In the genomic region with DNA sequence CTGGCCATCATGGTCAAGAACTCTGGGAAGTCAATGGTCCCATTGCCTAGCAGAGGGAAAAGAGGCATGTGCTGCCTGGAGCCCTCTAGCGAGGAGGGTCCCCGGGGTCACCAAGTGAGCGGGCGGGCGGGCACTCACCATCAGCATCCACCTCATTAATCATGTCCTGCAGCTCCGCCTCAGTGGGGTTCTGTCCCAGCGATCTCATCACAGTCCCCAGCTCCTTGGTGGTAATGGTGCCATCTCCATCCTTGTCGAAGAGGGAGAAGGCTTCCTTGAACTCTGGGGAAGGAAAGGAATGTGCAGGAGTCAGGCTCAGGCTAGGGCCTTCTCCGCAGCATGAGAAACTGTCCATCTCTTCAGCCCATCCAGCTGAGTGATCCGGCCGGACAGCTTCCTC, we compare ENCODE assay signal across 19 mouse cellular contexts. TPM values are rescaled to one million over a fixed set of nuclear protein-coding genes. Genes with fewer than 3 reads are reported as not detected.
DNase-seq lines count a peak whose midpoint lies in the region; ATAC-seq and TF ChIP-seq lines count a peak whose summit lies in the region.
"Had no signal": no experiment of that assay in that cellular context is flagged by ENCODE, and none has a peak within 500 bp of the region (broad histone marks: within the 10 kb centered on the region; RNA-seq: fewer than 3 reads in every experiment).

No protein-coding gene starts in this region.

- 56% methylated on average over 11 of the region's 11 CpGs for WGBS in hindbrain, postnatal 0 days
- WGBS in hindbrain, embryonic 10.5 days: 89% methylated on average over 11 of the region's 11 CpGs
- 61% methylated on average over 11 of the region's 11 CpGs for WGBS in neural tube, embryonic 13.5 days
- 60% methylated on average over 11 of the region's 11 CpGs for WGBS in neural tube, embryonic 15.5 days

- no peak for TF ChIP-seq CTCF in gastrocnemius, adult 2 months (IDR thresholded peaks at IDR 0.05)
- TF ChIP-seq CTCF in hindbrain, postnatal 0 days (IDR thresholded peaks at IDR 0.05; ENCODE audit: low read depth): no peak

- peaks cover 26% of the 10 kb centered on the region for H3K4me1 ChIP-seq in hindbrain, postnatal 0 days (ENCODE audit: insufficient read depth, low read length)
- peaks cover 53% of the 10 kb centered on the region for H3K4me1 ChIP-seq in hindbrain, embryonic 10.5 days (replicated peaks)
- peaks cover 72% of the 10 kb centered on the region for H3K4me1 ChIP-seq in neural tube, embryonic 13.5 days (replicated peaks)
- peaks cover 62% of the 10 kb centered on the region for H3K4me1 ChIP-seq in neural tube, embryonic 15.5 days

- H3K36me3 ChIP-seq in hindbrain, postnatal 0 days (ENCODE audit: insufficient read depth, low read length): peaks cover 41% of the 10 kb centered on the region
- peaks cover 78% of the 10 kb centered on the region for H3K36me3 ChIP-seq in hindbrain, embryonic 10.5 days
- peaks cover 65% of the 10 kb centered on the region for H3K36me3 ChIP-seq in neural tube, embryonic 13.5 days
- H3K36me3 ChIP-seq in neural tube, embryonic 15.5 days: peaks cover 57% of the 10 kb centered on the region

- DNase-seq in gastrocnemius, adult 2 months: peak; percentile 32
- DNase-seq in gastrocnemius, postnatal 25 days: no peak
- no peak for DNase-seq in hindbrain, postnatal 0 days (ENCODE audit: low spot score)
- no peak for DNase-seq in hindbrain, embryonic 10.5 days (ENCODE audit: low spot score)
- DNase-seq in right cerebral cortex, postnatal 4 days: no peak
- DNase-seq: adrenal gland, adult 2 months; adrenal gland, postnatal 25 days; gastrocnemius, postnatal 14 days; heart, postnatal 4 days; kidney, adult 18-20 months had no signal

- H3K9ac ChIP-seq in hindbrain, postnatal 0 days (replicated peaks; ENCODE audit: low read length): no peak overlapping the region
- H3K9ac ChIP-seq in neural tube, embryonic 13.5 days: 0 out of 2 replicates have a peak overlapping the region, but pooled peaks have one; percentile 9
- H3K9ac ChIP-seq in neural tube, embryonic 15.5 days (replicated peaks): no peak overlapping the region
- H3K9ac ChIP-seq: forebrain, embryonic 12.5 days; intestine, embryonic 15.5 days had no signal

- ATAC-seq in hindbrain, postnatal 0 days: no peak
- ATAC-seq in neural tube, embryonic 13.5 days (ENCODE audit: low read depth): no peak
- ATAC-seq in neural tube, embryonic 15.5 days (ENCODE audit: low FRiP score): no peak
- ATAC-seq: forebrain, embryonic 16.5 days; intestine, embryonic 15.5 days had no signal

- no peak overlapping the region for H3K4me2 ChIP-seq in hindbrain, postnatal 0 days (ENCODE audit: low read depth, low read length)
- no peak overlapping the region for H3K4me2 ChIP-seq in neural tube, embryonic 13.5 days
- H3K4me2 ChIP-seq in neural tube, embryonic 15.5 days: no peak overlapping the region
- H3K4me2 ChIP-seq: embryonic facial prominence, embryonic 13.5 days; forebrain, embryonic 12.5 days; heart, embryonic 13.5 days; intestine, embryonic 15.5 days had no signal

- H3K9me3 ChIP-seq in hindbrain, postnatal 0 days (ENCODE audit: low read length): no peaks in the 10 kb centered on the region
- H3K9me3 ChIP-seq in hindbrain, embryonic 10.5 days: no peaks in the 10 kb centered on the region
- H3K9me3 ChIP-seq in neural tube, embryonic 13.5 days: no peaks in the 10 kb centered on the region
- no peaks in the 10 kb centered on the region for H3K9me3 ChIP-seq in neural tube, embryonic 15.5 days (replicated peaks)
- H3K9me3 ChIP-seq: embryonic facial prominence, embryonic 13.5 days; forebrain, embryonic 12.5 days; heart, embryonic 13.5 days; intestine, embryonic 15.5 days had no signal

- intact Hi-C loops in gastrocnemius, adult 2 months (cut with DNase I): no loop called here

- H3K27ac ChIP-seq in gastrocnemius, adult 2 months: peak overlapping the region; percentile 54
- peak overlapping the region; percentile 54; the same call in 1 of the 2 replicates for H3K27ac ChIP-seq in hindbrain, postnatal 0 days
- no peak overlapping the region for H3K27ac ChIP-seq in hindbrain, embryonic 10.5 days
- peak overlapping the region; percentile 49; the same call in 1 of the 2 replicates for H3K27ac ChIP-seq in neural tube, embryonic 13.5 days (replicated peaks)
- no peak overlapping the region; the same call in 1 of the 2 replicates for H3K27ac ChIP-seq in neural tube, embryonic 15.5 days (replicated peaks)
- H3K27ac ChIP-seq: embryonic facial prominence, embryonic 13.5 days; heart, embryonic 13.5 days; intestine, embryonic 15.5 days had no signal

- H3K27me3 ChIP-seq in hindbrain, postnatal 0 days (ENCODE audit: insufficient read depth, low read length): no peaks in the 10 kb centered on the region
- no peaks in the 10 kb centered on the region for H3K27me3 ChIP-seq in hindbrain, embryonic 10.5 days (ENCODE audit: insufficient read depth, poor library complexity, severe bottlenecking)
- no peaks in the 10 kb centered on the region for H3K27me3 ChIP-seq in neural tube, embryonic 13.5 days
- no peaks in the 10 kb centered on the region for H3K27me3 ChIP-seq in neural tube, embryonic 15.5 days (replicated peaks)
- H3K27me3 ChIP-seq: embryonic facial prominence, embryonic 13.5 days; forebrain, embryonic 12.5 days; intestine, embryonic 15.5 days had no signal

- H3K4me3 ChIP-seq in gastrocnemius, adult 2 months: no peak overlapping the region
- H3K4me3 ChIP-seq in hindbrain, postnatal 0 days (ENCODE audit: low read length): no peak overlapping the region
- no peak overlapping the region for H3K4me3 ChIP-seq in hindbrain, embryonic 10.5 days
- no peak overlapping the region for H3K4me3 ChIP-seq in neural tube, embryonic 13.5 days
- no peak overlapping the region for H3K4me3 ChIP-seq in neural tube, embryonic 15.5 days (replicated peaks)
- H3K4me3 ChIP-seq: embryonic facial prominence, embryonic 13.5 days; forebrain, embryonic 12.5 days; heart, embryonic 13.5 days; intestine, embryonic 15.5 days had no signal

RNA-seq across cellular contexts. Expression of gene Calm3, which starts 6.5 kb away (rescaled TPM):
- total RNA-seq in gastrocnemius, adult 2 months (2021): 100 to 1,000 TPM; 290 to 400 TPM
- 100 to 1,000 TPM; 257 to 291 TPM for total RNA-seq in gastrocnemius, postnatal 25 days (2021)
- 1,865 and 2,018 TPM in 2 replicates for total RNA-seq in hindbrain, postnatal 0 days (2014; rRNA removed)
- polyA plus RNA-seq in hindbrain, postnatal 0 days (2015; fragmentation: Nextera tagmentation; extraction: Ambion mirVana): 435 and 441 TPM in 2 replicates
- 170 and 245 TPM in 2 replicates for polyA plus RNA-seq in hindbrain, embryonic 10.5 days (2016; fragmentation: Nextera tagmentation; extraction: Ambion mirVana)
- 275 and 297 TPM in 2 replicates for polyA plus RNA-seq in neural tube, embryonic 13.5 days (2015; fragmentation: Nextera tagmentation; extraction: Ambion mirVana)
- 336 and 404 TPM in 2 replicates for polyA plus RNA-seq in neural tube, embryonic 15.5 days (2015; fragmentation: Nextera tagmentation; extraction: Ambion mirVana)

RNA-seq across cellular contexts. Expression of gene Ptgir, which starts 11.2 kb away (rescaled TPM):
- total RNA-seq in gastrocnemius, adult 2 months (2021): under 1 TPM; 0.67 to 0.79 TPM
- total RNA-seq in gastrocnemius, postnatal 25 days (2021): 1 to 10 TPM in 1 of 2 experiments, under 1 TPM in 1; 0.97 to 1.3 TPM
- 0.18 and 0.21 TPM in 2 replicates for total RNA-seq in hindbrain, postnatal 0 days (2014; rRNA removed)
- polyA plus RNA-seq in hindbrain, postnatal 0 days (2015; fragmentation: Nextera tagmentation; extraction: Ambion mirVana): 0.05 TPM in 2 replicates
- polyA plus RNA-seq in hindbrain, embryonic 10.5 days (2016; fragmentation: Nextera tagmentation; extraction: Ambion mirVana): 0.77 and 1.5 TPM in 2 replicates
- 3.1 and 3.6 TPM in 2 replicates for polyA plus RNA-seq in neural tube, embryonic 13.5 days (2015; fragmentation: Nextera tagmentation; extraction: Ambion mirVana)
- 1.1 and 1.3 TPM in 2 replicates for polyA plus RNA-seq in neural tube, embryonic 15.5 days (2015; fragmentation: Nextera tagmentation; extraction: Ambion mirVana)

RNA-seq across cellular contexts. Expression of gene Gng8, which starts 25.9 kb away (rescaled TPM):
- total RNA-seq in gastrocnemius, adult 2 months (2021): not detected
- not detected for total RNA-seq in gastrocnemius, postnatal 25 days (2021)
- total RNA-seq in hindbrain, postnatal 0 days (2014; rRNA removed): 4.1 TPM in 1 of 2 replicates, not detected in the other
- 0.62 and 4.7 TPM in 2 replicates for polyA plus RNA-seq in hindbrain, postnatal 0 days (2015; fragmentation: Nextera tagmentation; extraction: Ambion mirVana)
- 7.1 and 9.0 TPM in 2 replicates for polyA plus RNA-seq in hindbrain, embryonic 10.5 days (2016; fragmentation: Nextera tagmentation; extraction: Ambion mirVana)
- 15.4 and 24.1 TPM in 2 replicates for polyA plus RNA-seq in neural tube, embryonic 13.5 days (2015; fragmentation: Nextera tagmentation; extraction: Ambion mirVana)
- 4.0 and 4.1 TPM in 2 replicates for polyA plus RNA-seq in neural tube, embryonic 15.5 days (2015; fragmentation: Nextera tagmentation; extraction: Ambion mirVana)
- total RNA-seq: common myeloid progenitor, adult 5-6 weeks had no signal

RNA-seq across cellular contexts. Expression of gene Pnmal2, which starts 27.0 kb away (rescaled TPM):
- under 1 TPM; 0.74 to 0.86 TPM for total RNA-seq in gastrocnemius, adult 2 months (2021)
- 1 to 10 TPM; 2.3 to 3.3 TPM for total RNA-seq in gastrocnemius, postnatal 25 days (2021)
- total RNA-seq in hindbrain, postnatal 0 days (2014; rRNA removed): 106 and 118 TPM in 2 replicates
- polyA plus RNA-seq in hindbrain, postnatal 0 days (2015; fragmentation: Nextera tagmentation; extraction: Ambion mirVana): 138 and 139 TPM in 2 replicates
- 4.0 and 12.2 TPM in 2 replicates for polyA plus RNA-seq in hindbrain, embryonic 10.5 days (2016; fragmentation: Nextera tagmentation; extraction: Ambion mirVana)
- 76.2 and 82.4 TPM in 2 replicates for polyA plus RNA-seq in neural tube, embryonic 13.5 days (2015; fragmentation: Nextera tagmentation; extraction: Ambion mirVana)
- 117 and 137 TPM in 2 replicates for polyA plus RNA-seq in neural tube, embryonic 15.5 days (2015; fragmentation: Nextera tagmentation; extraction: Ambion mirVana)
- total RNA-seq: common myeloid progenitor, adult 5-6 weeks; granulocyte monocyte progenitor cell, adult 5-6 weeks had no signal

RNA-seq across cellular contexts. Expression of gene Pnmal1, which starts 42.0 kb away (rescaled TPM):
- total RNA-seq in gastrocnemius, adult 2 months (2021): not detected
- not detected for total RNA-seq in gastrocnemius, postnatal 25 days (2021)
- 22.7 and 24.3 TPM in 2 replicates for total RNA-seq in hindbrain, postnatal 0 days (2014; rRNA removed)
- 40.9 and 41.2 TPM in 2 replicates for polyA plus RNA-seq in hindbrain, postnatal 0 days (2015; fragmentation: Nextera tagmentation; extraction: Ambion mirVana)
- 5.8 and 12.7 TPM in 2 replicates for polyA plus RNA-seq in hindbrain, embryonic 10.5 days (2016; fragmentation: Nextera tagmentation; extraction: Ambion mirVana)
- 37.6 and 39.7 TPM in 2 replicates for polyA plus RNA-seq in neural tube, embryonic 13.5 days (2015; fragmentation: Nextera tagmentation; extraction: Ambion mirVana)
- 43.3 and 52.0 TPM in 2 replicates for polyA plus RNA-seq in neural tube, embryonic 15.5 days (2015; fragmentation: Nextera tagmentation; extraction: Ambion mirVana)
- total RNA-seq: gastrocnemius, postnatal 14 days; granulocyte monocyte progenitor cell, adult 5-6 weeks; heart, postnatal 4 days had no signal

Comparison
In these comparisons a context has a peak if more than half of its experiments do, and no peak if none do; other contexts are left out.
1. H3K27ac ChIP-seq: peak in gastrocnemius, adult 2 months (single experiment), hindbrain, postnatal 0 days (single experiment) and neural tube, embryonic 13.5 days (single experiment); none in hindbrain, embryonic 10.5 days (single experiment) and neural tube, embryonic 15.5 days (single experiment).